Mouse (Mus musculus) heart, postnatal 0 days (tissue): ENCODE data around the gene Smtn. TPM values are rescaled to one million over a fixed set of nuclear protein-coding genes. Genes with fewer than 3 reads are reported as not detected.

Experiments
- ATAC-seq: fragments of 200-750 bp; cut with Nextera tagmentation; 2 replicates; pipeline ENCODE4 v1.8.0; 2017; ENCODE audit warnings: low read depth, moderate number of reproducible peaks, moderate library complexity; ENCODE audit not compliant: insufficient read depth
- DNase-seq: peaks from one replicate; pipeline ENCODE4 v3.0.0-alpha.2; 2016; ENCODE audit warnings: low spot score
- H3K27ac ChIP-seq: fragments of 300-500 bp; sonication (generic); 2 replicates; pipeline ENCODE4 v1.5.1; 2014; ENCODE audit warnings: low read depth, mild to moderate bottlenecking
- H3K27me3 ChIP-seq: fragments of 300-500 bp; sonication (generic); 2 replicates; pipeline ENCODE4 v1.6.1; 2014; ENCODE audit warnings: low read length, mixed read lengths; ENCODE audit not compliant: control insufficient read depth, insufficient read depth
- H3K36me3 ChIP-seq: fragments of 300-500 bp; sonication (generic); replicated peaks from 2 replicates; pipeline ENCODE4 v1.6.1; 2014; ENCODE audit warnings: low read length, mixed read lengths; ENCODE audit not compliant: control insufficient read depth, insufficient read depth
- H3K4me1 ChIP-seq: fragments of 300-500 bp; sonication (generic); 2 replicates; pipeline ENCODE4 v1.6.1; 2014; ENCODE audit warnings: antibody characterized with exemption; ENCODE audit not compliant: control insufficient read depth, insufficient read depth
- H3K4me2 ChIP-seq: fragments of 300-500 bp; sonication (generic); 2 replicates; pipeline ENCODE4 v1.6.1; 2014; ENCODE audit warnings: low read depth, mild to moderate bottlenecking, low read length, moderate library complexity
- H3K4me3 ChIP-seq: fragments of 300-500 bp; sonication (generic); 2 replicates; pipeline ENCODE4 v1.5.1; 2014; ENCODE audit warnings: low read depth, low read length
- H3K9ac ChIP-seq: fragments of 300-500 bp; sonication (generic); replicated peaks from 2 replicates; pipeline ENCODE4 v1.6.1; 2014; ENCODE audit warnings: low read depth, low read length, mixed read lengths
- H3K9me3 ChIP-seq: fragments of 300-500 bp; sonication (generic); replicated peaks from 2 replicates; pipeline ENCODE4 v1.6.1; 2016; ENCODE audit warnings: low read length; ENCODE audit not compliant: control insufficient read depth
- CTCF ChIP-seq: IDR thresholded peaks from 2 replicates; pipeline ENCODE4 v1.5.1; 2016; ENCODE audit warnings: antibody characterized with exemption, control low read depth, low read depth
- EP300 ChIP-seq: IDR thresholded peaks from 2 replicates; pipeline ENCODE4 v1.6.1; 2016; ENCODE audit warnings: antibody characterized with exemption, low read depth
- WGBS: fragments of 180-500 bp; shearing (Covaris S2); extraction: QIAGEN DNeasy Blood & Tissue Kit; methylation state at CpG from one replicate; pipeline ENCODE4 v1.1.7; 2014; 5-methylcytosine and 5-hydroxymethylcytosine counted together
- polyA plus RNA-seq: library from polyadenylated mRNA; unstranded; fragments of >200 nt; fragmentation: Nextera tagmentation; extraction: Ambion mirVana; gene quantifications from 2 replicates; pipeline ENCODE4 v1.2.1, GENCODE M21; 2015
- total RNA-seq: library from RNA; depleted of rRNA; stranded (reverse); fragments of >200 nt; gene quantifications from 2 replicates; pipeline ENCODE4 v1.2.3, GENCODE M21; 2014; ENCODE audit warnings: low replicate concordance

Smtn gene
- total and polyA plus RNA-seq, 2 experiments from 2014 or later = 94.2 to 104 TPM

- Histone ChIP-seq H3K27me3 (no peaks in the 10 kb centered on the region), H3K36me3 (no peaks in the 10 kb centered on the region), H3K27ac (no peak overlapping the region), H3K4me3 (no peak overlapping the region), H3K4me2 (no peak overlapping the region), H3K4me1 (peaks cover 31% of the 10 kb centered on the region), H3K9me3 (no peaks in the 10 kb centered on the region), H3K9ac (no peak overlapping the region)
- ATAC-seq (no peak), DNase-seq (no peak)
- TF ChIP-seq CTCF (no peak), EP300 (no peak)
- WGBS = 73% methylated on average over 6 of the region's 6 CpGs
Measured at GRCm38 (mm10) chr11:3513291-3513690, 27.1 kb downstream of the Smtn start.

- H3K4me1 ChIP-seq = peaks cover 17% of the 10 kb centered on the region; the same call in 1 of the 2 replicates
- TF ChIP-seq EP300 (no peak), CTCF (no peak)
- H3K27ac ChIP-seq = peak overlapping the region; percentile 86
- WGBS = 85% methylated on average over 2 of the region's 2 CpGs
- H3K4me3 ChIP-seq = no peak overlapping the region
- no peaks in the 10 kb centered on the region for H3K36me3 ChIP-seq
- no peak overlapping the region for H3K9ac ChIP-seq
- ATAC-seq (no peak), DNase-seq (no peak)
- H3K27me3 ChIP-seq = no peaks in the 10 kb centered on the region
- H3K9me3 ChIP-seq = no peaks in the 10 kb centered on the region
- H3K4me2 ChIP-seq = no peak overlapping the region
Measured at GRCm38 (mm10) chr11:3510321-3510720, 30.1 kb downstream of the Smtn start.

- WGBS = 40% methylated on average over 8 of the region's 8 CpGs
- H3K9me3 ChIP-seq = no peaks in the 10 kb centered on the region
- no peaks in the 10 kb centered on the region for H3K27me3 ChIP-seq
- H3K27ac ChIP-seq = peak overlapping the region; percentile 86
- H3K36me3 ChIP-seq = no peaks in the 10 kb centered on the region
- H3K4me2 ChIP-seq = no peak overlapping the region
- H3K4me3 ChIP-seq = no peak overlapping the region
- peak; percentile 67 for DNase-seq
- peak; percentile 82 for ATAC-seq
- H3K9ac ChIP-seq = no peak overlapping the region
- peaks cover 22% of the 10 kb centered on the region; the same call in 1 of the 2 replicates for H3K4me1 ChIP-seq
- TF ChIP-seq CTCF (no peak), EP300 (0 out of 2 replicates have a peak, but pooled peaks have one; percentile 48)
Measured at GRCm38 (mm10) chr11:3509181-3510085, 31.0 kb downstream of the Smtn start.

GRCm38 (mm10) chr11:3508226-3508625, 32.2 kb downstream of the Smtn start:
- no peaks in the 10 kb centered on the region for H3K36me3 ChIP-seq
- no peak overlapping the region for H3K4me2 ChIP-seq
- no peak overlapping the region for H3K9ac ChIP-seq
- no peak overlapping the region for H3K4me3 ChIP-seq
- peak; percentile 38 for DNase-seq
- no peak for ATAC-seq
- 9% methylated on average over 7 of the region's 7 CpGs for WGBS
- peaks cover 23% of the 10 kb centered on the region; the same call in 1 of the 2 replicates for H3K4me1 ChIP-seq
- no peak for TF ChIP-seq CTCF
- TF ChIP-seq EP300 = no peak
- no peaks in the 10 kb centered on the region for H3K27me3 ChIP-seq
- H3K9me3 ChIP-seq = no peaks in the 10 kb centered on the region
- H3K27ac ChIP-seq = peak overlapping the region; percentile 86

DNA sequence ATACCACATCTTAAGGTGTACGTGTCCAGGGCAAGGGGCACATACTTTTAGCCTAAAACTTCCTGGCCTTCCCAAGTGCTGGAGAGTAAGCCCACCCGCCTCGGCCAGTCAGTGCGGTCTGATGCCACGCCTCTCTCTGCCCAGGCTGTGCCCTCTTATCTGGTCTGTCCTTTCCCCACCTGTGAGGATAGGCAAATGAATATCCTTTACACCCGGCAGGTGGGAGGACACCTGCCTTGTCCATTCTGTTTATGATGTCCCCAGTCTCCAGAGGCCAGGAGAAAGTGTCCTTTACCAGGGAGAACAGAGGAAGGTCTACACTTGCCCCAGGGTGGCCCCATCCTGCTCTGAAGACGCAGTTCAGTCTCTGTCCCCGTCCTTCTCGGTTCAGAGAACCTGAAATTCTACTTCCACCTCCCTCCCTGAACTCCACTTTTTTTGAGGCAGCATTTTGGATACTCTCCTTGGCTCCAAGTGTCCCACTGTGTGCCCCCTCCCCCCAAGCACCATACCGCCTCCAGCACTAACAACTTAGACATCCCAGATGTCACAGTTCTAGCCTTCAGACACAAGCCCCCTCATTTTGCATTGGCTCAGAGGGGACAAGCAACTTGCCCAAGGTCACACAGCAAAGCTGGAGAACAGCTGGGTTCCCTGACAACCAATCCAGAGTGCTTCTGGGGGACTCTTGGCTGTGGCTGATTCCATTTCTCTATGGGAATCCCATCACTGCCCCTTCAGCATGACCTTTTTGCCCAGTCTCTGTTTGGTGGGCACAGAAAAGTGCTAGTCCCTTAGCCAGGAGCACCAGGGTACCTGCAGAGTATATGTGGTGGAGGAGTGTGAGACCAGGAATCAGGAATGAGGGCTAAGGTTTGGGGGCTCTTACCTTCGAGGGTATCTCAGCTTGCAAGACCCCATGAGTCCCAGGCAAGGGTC, 36.4 kb downstream of the Smtn start:
- peak overlapping the region; percentile 44 for H3K27ac ChIP-seq
- TF ChIP-seq EP300 = no peak
- peak overlapping the region; percentile 54 for H3K4me2 ChIP-seq
- DNase-seq (no peak), ATAC-seq (no peak)
- WGBS = 57% methylated on average over 11 of the region's 11 CpGs
- peaks cover 20% of the 10 kb centered on the region; the same call in 1 of the 2 replicates for H3K4me1 ChIP-seq
- peaks cover 9% of the 10 kb centered on the region for H3K36me3 ChIP-seq
- H3K27me3 ChIP-seq = no peaks in the 10 kb centered on the region
- H3K9me3 ChIP-seq = no peaks in the 10 kb centered on the region
- H3K9ac ChIP-seq = peak overlapping the region; percentile 30
- peak overlapping the region; percentile 38 for H3K4me3 ChIP-seq
